Mouse (Mus musculus): ENCODE measurements at regions not wholly inside any gene's neighbourhood (a gene's known extent, or its start where the extent isn't known, plus 50 kb on each side); places are given as distances from the start of the nearest gene placed in this dataset.

- DNase-seq: peak; percentile 26
- intact Hi-C loops (cut with DNase I; ENCODE audit: low total_unique reads): loop anchor here (2.0 kb wide), 1 partner anchor 465 kb away; no protein-coding TSS in a partner anchor
Measured at GRCm38 (mm10) chr12:118457493-118458408, 156.5 kb upstream of the Sp4 start.

- DNase-seq: no peak
- intact Hi-C loops (cut with DNase I; ENCODE audit: low total_unique reads): loop anchor here (2.0 kb wide), 1 partner anchor 463 kb away; no protein-coding TSS in a partner anchor
Measured at GRCm38 (mm10) chr12:118455609-118456008, 154.4 kb upstream of the Sp4 start.

- intact Hi-C loops (cut with DNase I; ENCODE audit: low total_unique reads): no loop called here
- DNase-seq: no peak
Measured at GRCm38 (mm10) chr12:118439626-118440025, 138.4 kb upstream of the Sp4 start.

GRCm38 (mm10) chr12:118438882-118439281 is 137.6 kb upstream of the Sp4 start:
- intact Hi-C loops (cut with DNase I; ENCODE audit: low total_unique reads): no loop called here
- no peak for DNase-seq

GRCm38 (mm10) chr12:118432703-118433102 is 131.5 kb upstream of the Sp4 start:
- DNase-seq: no peak
- intact Hi-C loops (cut with DNase I; ENCODE audit: low total_unique reads): no loop called here

- intact Hi-C loops (cut with DNase I; ENCODE audit: low total_unique reads): no loop called here
- DNase-seq: no peak
Measured at GRCm38 (mm10) chr12:118428384-118428783, 127.1 kb upstream of the Sp4 start.

- DNase-seq: no peak
- intact Hi-C loops (cut with DNase I; ENCODE audit: low total_unique reads): no loop called here
Measured at GRCm38 (mm10) chr12:118415956-118416355, 114.7 kb upstream of the Sp4 start.

- DNase-seq: no peak
- intact Hi-C loops (cut with DNase I; ENCODE audit: low total_unique reads): no loop called here
Measured at GRCm38 (mm10) chr12:118411767-118412430, 110.7 kb upstream of the Sp4 start.

GRCm38 (mm10) chr12:118410917-118411316 is 109.7 kb upstream of the Sp4 start:
- no peak for DNase-seq
- intact Hi-C loops (cut with DNase I; ENCODE audit: low total_unique reads): no loop called here

GRCm38 (mm10) chr12:118405135-118405534 is 103.9 kb upstream of the Sp4 start:
- intact Hi-C loops (cut with DNase I; ENCODE audit: low total_unique reads): no loop called here
- DNase-seq: no peak

GRCm38 (mm10) chr12:118404171-118404570 is 102.9 kb upstream of the Sp4 start:
- intact Hi-C loops (cut with DNase I; ENCODE audit: low total_unique reads): no loop called here
- DNase-seq: no peak

- no peak for DNase-seq
- intact Hi-C loops (cut with DNase I; ENCODE audit: low total_unique reads): no loop called here
Measured at GRCm38 (mm10) chr12:118403519-118404087, 102.4 kb upstream of the Sp4 start.

GRCm38 (mm10) chr12:118401377-118401776 is 100.1 kb upstream of the Sp4 start:
- DNase-seq: no peak
- intact Hi-C loops (cut with DNase I; ENCODE audit: low total_unique reads): no loop called here

- intact Hi-C loops (cut with DNase I; ENCODE audit: low total_unique reads): no loop called here
- no peak for DNase-seq
Measured at GRCm38 (mm10) chr12:118391654-118392053, 90.4 kb upstream of the Sp4 start.

- intact Hi-C loops (cut with DNase I; ENCODE audit: low total_unique reads): no loop called here
- no peak for DNase-seq
Measured at GRCm38 (mm10) chr12:118381013-118381412, 79.8 kb upstream of the Sp4 start.

GRCm38 (mm10) chr12:118377898-118378297 is 76.7 kb upstream of the Sp4 start:
- intact Hi-C loops (cut with DNase I; ENCODE audit: low total_unique reads): no loop called here
- no peak for DNase-seq

- intact Hi-C loops (cut with DNase I; ENCODE audit: low total_unique reads): no loop called here
Measured at GRCm38 (mm10) chr12:118376521-118377493, 75.6 kb upstream of the Sp4 start.

GRCm38 (mm10) chr12:118373250-118373649 is 72.0 kb upstream of the Sp4 start:
- intact Hi-C loops (cut with DNase I; ENCODE audit: low total_unique reads): no loop called here
- no peak for DNase-seq

More at GRCm38 (mm10) chr12:118376521-118377493, 75.6 kb upstream of the Sp4 start:
- no peak for DNase-seq

GRCm38 (mm10) chr12:118371905-118372304 is 70.7 kb upstream of the Sp4 start:
- intact Hi-C loops (cut with DNase I; ENCODE audit: low total_unique reads): no loop called here
- DNase-seq: no peak

Measured in gastrocnemius, postnatal 14 days (tissue).